Mouse (Mus musculus) lung, adult 2 months (tissue): ENCODE measurements around the gene Kcna6.

ENCODE experiments used
- CTCF ChIP-seq: fragments of 200-500 bp; IDR thresholded peaks from 2 replicates; pipeline ENCODE4 v1.5.1; 2011; ENCODE audit warnings: mild to moderate bottlenecking, low read length, control low read depth; ENCODE audit not compliant: insufficient read depth
- POLR2A ChIP-seq: fragments of 200-500 bp; IDR thresholded peaks from 2 replicates; pipeline ENCODE4 v1.6.1; 2011; ENCODE audit warnings: low read depth, mild to moderate bottlenecking, control low read depth, low read length, borderline replicate concordance; ENCODE audit errors: extremely low read depth

DNA sequence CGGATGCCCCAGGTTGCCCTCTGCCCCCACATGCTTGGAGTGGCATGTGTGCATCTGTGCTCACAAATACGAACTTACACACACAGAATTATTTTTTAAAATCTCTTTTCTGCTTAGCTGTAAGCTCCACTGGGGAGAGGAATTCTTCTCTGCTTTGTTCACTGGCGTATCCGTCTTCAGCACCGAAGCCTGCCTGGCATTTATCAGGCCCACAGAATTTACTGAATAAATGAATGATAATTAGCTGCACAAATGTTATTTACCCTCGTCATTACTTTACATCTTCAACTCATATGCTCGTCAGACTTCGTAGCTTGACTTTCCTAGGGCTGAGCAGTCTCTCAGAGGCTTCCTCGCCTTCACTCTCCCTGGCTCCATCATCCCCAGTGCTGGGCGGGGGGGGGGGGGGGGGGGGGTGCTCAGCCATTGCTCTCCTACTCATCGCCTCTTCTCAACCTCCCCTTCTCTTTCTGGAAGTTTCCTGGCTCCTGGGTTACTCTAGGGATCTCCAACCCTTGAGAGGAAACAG, 24.2 kb upstream of the Kcna6 start:
- TF ChIP-seq CTCF (no peak), POLR2A (no peak)
